Mouse (Mus musculus) myocyte (in vitro differentiated cells): ENCODE data around the gene Gtf2h2.
"Not testable (repeated sequence)": the region's sequence is repeated elsewhere in the genome, so short reads cannot be mapped to it uniquely, and the experiment has no call there.

Experiments used
- CEBPB ChIP-seq: IDR thresholded peaks from 2 replicates; pipeline ENCODE4 v1.6.1; 2011; ENCODE audit warnings: mild to moderate bottlenecking, moderate library complexity; ENCODE audit not compliant: poor library complexity, insufficient read depth, severe bottlenecking
- E2F4 ChIP-seq: IDR thresholded peaks from one replicate; pipeline ENCODE4 v1.6.1; 2011; ENCODE audit warnings: mild to moderate bottlenecking, control low read depth, moderate library complexity; ENCODE audit not compliant: insufficient read depth
- MAX ChIP-seq: IDR thresholded peaks from one replicate; pipeline ENCODE4 v1.6.1; 2011; ENCODE audit warnings: low read depth, mild to moderate bottlenecking, control low read depth
- MYOG ChIP-seq, 3 experiments: IDR thresholded peaks; one replicate each; pipeline ENCODE4 v1.6.1; 2011; ENCODE audit warnings: control low read depth in 2 of 3, low read depth in 2 of 3, mild to moderate bottlenecking in 2 of 3; ENCODE audit not compliant: insufficient read length in 2 of 3, control insufficient read depth in 1 of 3, insufficient read depth in 1 of 3
- POLR2A ChIP-seq: IDR thresholded peaks from one replicate; pipeline ENCODE4 v1.6.1; 2011; ENCODE audit warnings: low read depth, mild to moderate bottlenecking, control low read depth, moderate library complexity; ENCODE audit not compliant: insufficient read length
- POLR2AphosphoS2 ChIP-seq: IDR thresholded peaks from one replicate; pipeline ENCODE4 v1.6.1; 2011; ENCODE audit warnings: low read depth, control low read depth; ENCODE audit not compliant: insufficient read length
- USF1 ChIP-seq: IDR thresholded peaks from one replicate; pipeline ENCODE4 v1.6.1; 2011; ENCODE audit warnings: low read depth, mild to moderate bottlenecking, control low read depth, moderate library complexity

- not testable (repeated sequence) for TF ChIP-seq POLR2A; E2F4; MAX; USF1; MYOG (IDR thresholded peaks at IDR 0.05; ENCODE audit: control insufficient read depth in 1 of 3, insufficient read depth in 1 of 3, insufficient read length in 2 of 3, low read depth in 2 of 3); POLR2AphosphoS2; CEBPB
Measured at GRCm38 (mm10) chr13:100419958-100420357, 72.4 kb downstream of the Gtf2h2 start.
